Mouse (Mus musculus) cerebellum, adult 2 months (tissue): ENCODE data around the gene Grifin.

Source experiments
- CTCF ChIP-seq: fragments of 200-500 bp; IDR thresholded peaks from 2 replicates; pipeline ENCODE4 v1.5.1; 2011; ENCODE audit warnings: low read depth, mild to moderate bottlenecking, control low read depth, low read length, moderate library complexity, borderline replicate concordance; ENCODE audit not compliant: insufficient read depth
- POLR2A ChIP-seq: fragments of 200-500 bp; IDR thresholded peaks from 2 replicates; pipeline ENCODE4 v1.6.1; 2011; ENCODE audit warnings: low read length, control low read depth, borderline replicate concordance; ENCODE audit not compliant: insufficient read depth

DNA sequence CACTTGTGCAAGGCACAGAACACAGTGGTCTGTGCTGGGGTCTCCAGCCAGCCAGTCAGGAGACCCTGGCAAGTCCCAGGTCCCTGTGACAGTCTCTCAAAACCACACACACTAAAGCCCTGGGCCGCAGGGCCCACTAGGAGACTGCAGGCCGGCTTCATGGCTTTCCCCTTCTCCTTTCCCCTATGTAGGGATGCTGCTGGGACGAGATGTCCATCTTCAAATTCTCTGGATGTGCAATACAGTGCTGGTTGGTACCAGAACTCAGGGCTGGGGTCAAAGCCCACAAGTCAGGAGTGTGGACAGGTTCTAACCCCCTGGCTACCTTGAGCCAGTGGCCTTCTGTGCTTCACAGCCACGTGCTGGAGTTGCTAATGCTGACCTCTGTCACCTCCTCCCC, 1.4 kb upstream of the Grifin start:
- TF ChIP-seq POLR2A (no peak), CTCF (no peak)
